Mouse (Mus musculus): Measurements from ENCODE around the gene Sowaha.

DNA sequence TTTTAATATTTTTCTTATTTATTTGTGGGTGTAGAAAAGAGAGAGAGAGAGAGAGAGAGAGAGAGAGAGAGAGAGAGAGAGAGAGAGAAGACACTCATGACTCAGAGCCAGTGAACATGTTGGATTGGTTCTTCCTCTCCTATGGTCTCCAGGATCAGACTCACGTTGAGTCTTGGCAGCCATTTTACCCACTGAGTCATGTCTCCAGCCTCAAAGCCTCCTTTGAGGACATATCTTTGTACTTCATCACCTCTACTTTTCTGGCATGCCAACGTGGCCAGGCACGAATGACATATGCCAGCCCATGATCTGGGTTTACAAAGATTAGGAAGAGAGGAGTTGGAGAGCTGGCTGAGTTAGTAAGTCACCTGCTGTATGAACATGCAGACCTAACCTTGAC is 19.9 kb downstream of the Sowaha start:
- TF ChIP-seq CTCF (IDR thresholded peaks at IDR 0.05): no peak
- TF ChIP-seq EP300 (IDR thresholded peaks at IDR 0.05): no peak

All from lung, postnatal 0 days (tissue).